Mouse (Mus musculus) kidney, embryonic 16.5 days (tissue): ENCODE data around the gene Zfp991. TPM values are rescaled to one million over a fixed set of nuclear protein-coding genes. Genes with fewer than 3 reads are reported as not detected.
"Not testable (repeated sequence)": the region's sequence is repeated elsewhere in the genome, so short reads cannot be mapped to it uniquely, and the experiment has no call there.

Source experiments
- ATAC-seq: fragments of 200-750 bp; cut with Nextera tagmentation; 2 replicates; pipeline ENCODE4 v1.8.0; 2017; ENCODE audit warnings: moderate TSS enrichment; ENCODE audit not compliant: low FRiP score, low TSS enrichment
- H3K27ac ChIP-seq: fragments of 300-500 bp; sonication (generic); 2 replicates; pipeline ENCODE4 v1.5.1; 2014; ENCODE audit warnings: low read length
- H3K27me3 ChIP-seq: fragments of 300-500 bp; sonication (generic); 2 replicates; pipeline ENCODE4 v1.6.1; 2014; ENCODE audit warnings: low read length, control low read depth, mixed read lengths; ENCODE audit not compliant: insufficient read depth
- H3K36me3 ChIP-seq: fragments of 300-500 bp; sonication (generic); 2 replicates; pipeline ENCODE4 v1.6.1; 2014; ENCODE audit warnings: low read length, control low read depth, mixed read lengths; ENCODE audit not compliant: insufficient read depth
- H3K4me1 ChIP-seq: fragments of 300-500 bp; sonication (generic); 2 replicates; pipeline ENCODE4 v1.6.1; 2014; ENCODE audit warnings: low read length, control low read depth, mixed read lengths; ENCODE audit not compliant: insufficient read depth
- H3K4me2 ChIP-seq: fragments of 300-500 bp; sonication (generic); replicated peaks from 2 replicates; pipeline ENCODE4 v1.6.1; 2014; ENCODE audit warnings: low read depth, low read length
- H3K4me3 ChIP-seq: fragments of 300-500 bp; sonication (generic); 2 replicates; pipeline ENCODE4 v1.5.1; 2014; ENCODE audit warnings: mild to moderate bottlenecking, low read length
- H3K9ac ChIP-seq: fragments of 300-500 bp; sonication (generic); replicated peaks from 2 replicates; pipeline ENCODE4 v1.6.1; 2014; ENCODE audit warnings: low read length
- H3K9me3 ChIP-seq: fragments of 300-500 bp; sonication (generic); 2 replicates; pipeline ENCODE4 v1.6.1; 2016; ENCODE audit warnings: low read length, control low read depth
- WGBS: fragments of 180-500 bp; shearing (Covaris S2); extraction: QIAGEN DNeasy Blood & Tissue Kit; methylation state at CpG from one replicate; pipeline ENCODE4 v1.1.7; 2014; 5-methylcytosine and 5-hydroxymethylcytosine counted together
- polyA plus RNA-seq: library from polyadenylated mRNA; unstranded; fragments of >200 nt; fragmentation: Nextera tagmentation; extraction: Ambion mirVana; gene quantifications from 2 replicates; pipeline ENCODE4 v1.2.1, GENCODE M21; 2015

The Zfp991 gene
- polyA plus RNA-seq, 1 experiment from 2014 or later = 6.2 TPM

DNA sequence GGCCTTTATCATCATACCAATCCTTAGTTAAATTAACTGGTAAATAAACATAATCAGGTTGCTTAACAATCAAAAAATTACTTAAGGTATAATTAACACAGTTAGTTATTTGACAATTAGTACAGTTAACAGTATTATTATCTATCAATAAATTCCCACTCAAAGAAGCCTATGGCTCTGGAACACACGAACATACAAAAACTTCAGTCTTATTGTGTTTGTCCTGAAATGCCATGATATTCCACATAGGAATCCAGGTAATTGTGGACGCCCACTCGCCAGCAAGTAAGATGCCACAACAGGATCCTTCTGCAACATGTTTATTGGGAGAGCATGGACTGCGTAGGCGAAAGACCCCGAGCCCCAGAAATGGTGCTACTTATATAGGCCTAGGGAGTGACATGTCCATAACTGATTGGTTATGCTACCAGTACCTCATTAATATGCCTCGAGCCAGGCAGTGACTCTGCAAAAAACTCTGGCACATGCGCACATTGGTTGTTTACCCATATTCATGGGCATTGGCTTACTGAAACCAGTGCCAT, 49.4 kb downstream of the Zfp991 start:
- not testable (repeated sequence) for H3K4me1 ChIP-seq, H3K27ac ChIP-seq, H3K4me3 ChIP-seq, H3K36me3 ChIP-seq, H3K9ac ChIP-seq, H3K4me2 ChIP-seq, ATAC-seq, H3K9me3 ChIP-seq, H3K27me3 ChIP-seq
- WGBS = 95% methylated on average over 7 of the region's 8 CpGs

DNA sequence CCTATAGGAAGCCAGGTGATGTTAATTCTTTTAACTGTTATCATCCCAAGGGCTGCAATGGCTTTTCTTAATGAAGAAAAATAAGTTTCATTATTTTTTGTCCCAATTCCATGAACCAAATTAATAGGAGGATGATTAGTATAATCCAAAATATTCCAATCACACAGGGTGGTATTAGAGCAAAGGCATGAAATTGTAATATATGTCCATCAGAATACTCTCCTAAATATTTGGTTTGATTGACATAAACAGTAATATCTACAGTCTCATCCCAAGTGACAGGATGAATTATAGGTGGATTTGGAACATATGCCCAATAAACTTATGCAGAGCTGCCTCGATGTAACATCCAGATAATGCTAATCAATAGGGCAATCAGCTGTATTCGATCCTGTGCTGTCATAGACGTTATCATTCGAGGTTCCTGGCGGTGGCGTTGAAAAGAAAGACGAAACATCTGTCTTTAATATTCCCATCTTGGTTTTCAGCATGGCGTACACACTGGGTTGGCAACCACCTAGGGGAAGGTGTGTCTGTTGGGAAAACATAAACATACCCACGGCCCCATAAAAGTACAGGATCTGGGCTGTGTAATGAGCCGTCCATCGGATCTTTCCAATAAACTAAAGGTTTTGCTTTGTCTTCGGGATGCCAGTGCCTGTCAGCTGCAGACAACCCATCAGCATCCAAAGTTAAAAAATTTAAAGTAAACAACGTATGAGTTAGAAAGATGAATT, 50.3 kb downstream of the Zfp991 start:
- not testable (repeated sequence) for H3K9me3 ChIP-seq, H3K36me3 ChIP-seq, H3K4me3 ChIP-seq, H3K27me3 ChIP-seq, H3K4me2 ChIP-seq, H3K4me1 ChIP-seq, H3K27ac ChIP-seq, H3K9ac ChIP-seq
- no CpG with 5 or more reads among the region's 13 CpGs for WGBS
- peak; percentile 49; the same call in 1 of the 2 replicates for ATAC-seq

DNA sequence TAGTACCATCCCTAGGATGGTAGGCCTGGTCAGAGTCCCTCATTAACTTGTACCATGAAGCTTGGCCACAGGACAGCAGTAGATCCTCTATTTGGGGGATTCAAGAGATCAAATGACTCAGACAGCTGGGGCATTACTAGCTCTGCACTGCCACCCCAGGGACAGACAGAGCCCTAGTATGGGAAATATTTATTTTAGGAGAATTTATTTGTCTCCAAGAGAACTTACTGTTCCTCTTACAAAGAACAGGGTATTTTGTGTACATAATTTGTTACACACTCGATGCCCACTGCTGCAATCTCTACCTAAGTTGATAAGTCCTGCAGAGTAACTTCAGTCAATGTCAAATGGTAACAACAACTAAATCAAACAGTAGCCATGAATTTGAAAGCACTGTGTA, 55.0 kb downstream of the Zfp991 start:
- not testable (repeated sequence) for H3K4me3 ChIP-seq, H3K4me1 ChIP-seq

DNA sequence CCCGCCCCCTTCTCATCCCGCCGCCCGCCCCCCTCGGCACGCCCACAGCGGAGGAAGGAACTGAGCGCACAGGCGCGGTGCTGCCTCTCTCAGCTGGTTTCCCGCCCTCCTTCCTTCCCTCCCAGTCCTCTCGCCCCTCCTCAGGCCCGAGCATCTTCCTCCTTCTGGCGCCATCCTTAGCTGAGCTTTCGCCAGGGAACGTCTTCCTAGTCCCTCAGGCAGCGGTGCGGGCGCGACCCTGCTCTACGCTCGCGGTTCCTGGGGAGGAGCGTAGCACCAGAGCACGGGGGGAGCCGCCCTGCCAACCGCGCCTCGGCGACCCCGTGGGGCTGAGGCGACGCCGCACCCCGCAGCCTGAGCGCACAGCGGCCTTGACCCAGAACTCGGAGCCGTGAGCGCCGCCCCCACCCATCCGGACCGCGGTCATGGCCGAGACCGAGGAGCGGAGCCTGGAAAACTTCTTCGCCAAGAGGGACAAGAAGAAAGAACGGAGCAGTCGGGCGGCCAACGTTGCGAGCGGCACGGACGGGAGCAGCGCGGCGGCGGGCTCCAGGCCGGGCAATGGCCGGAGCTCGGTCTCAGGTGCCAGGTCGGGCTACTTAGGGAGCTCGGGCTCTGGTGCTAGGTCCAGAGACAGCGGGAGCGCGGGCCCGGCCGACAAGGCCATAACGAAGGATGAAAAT, 55.6 kb downstream of the Zfp991 start:
- H3K9ac ChIP-seq, H3K4me2 ChIP-seq, H3K27ac ChIP-seq, H3K4me3 ChIP-seq, H3K27me3 ChIP-seq, H3K4me1 ChIP-seq, H3K36me3 ChIP-seq: not testable (repeated sequence)
- H3K9me3 ChIP-seq = peaks cover 11% of the 10 kb centered on the region
- peak; percentile 84 for ATAC-seq
- 66% methylated on average over 62 of the region's 71 CpGs for WGBS

More for the DNA sequence above, 55.0 kb downstream of the Zfp991 start:
- H3K27me3 ChIP-seq, H3K4me2 ChIP-seq, H3K9ac ChIP-seq, H3K36me3 ChIP-seq, H3K27ac ChIP-seq: not testable (repeated sequence)
- peak; percentile 70 for ATAC-seq
- H3K9me3 ChIP-seq = peaks cover 11% of the 10 kb centered on the region
- whole genome bisulfite sequencing = 92% methylated on average over 1 of the region's 1 CpGs

DNA sequence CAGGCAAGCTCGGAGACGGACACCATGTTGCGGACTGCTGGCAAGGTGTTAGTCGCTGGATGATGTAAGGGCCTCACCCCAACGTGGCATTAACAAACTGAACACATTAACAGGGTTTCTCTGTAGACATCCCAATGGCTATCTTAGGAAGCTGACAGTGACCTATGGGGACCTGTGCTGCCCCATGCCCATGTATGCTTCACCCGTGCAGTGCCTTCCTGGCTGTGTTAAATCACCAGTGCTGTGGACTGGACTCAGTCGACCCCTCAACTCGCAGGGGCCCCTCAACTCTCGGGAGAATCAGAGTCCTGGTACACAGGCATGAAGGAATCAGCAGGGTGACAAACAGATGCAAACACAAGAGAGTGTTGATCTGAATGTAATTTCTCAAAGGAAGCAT, 63.3 kb downstream of the Zfp991 start:
- not testable (repeated sequence) for H3K36me3 ChIP-seq, H3K4me1 ChIP-seq, H3K9ac ChIP-seq, H3K27me3 ChIP-seq, H3K27ac ChIP-seq, H3K9me3 ChIP-seq, H3K4me3 ChIP-seq, H3K4me2 ChIP-seq, ATAC-seq
- 90% methylated on average over 3 of the region's 9 CpGs for WGBS

DNA sequence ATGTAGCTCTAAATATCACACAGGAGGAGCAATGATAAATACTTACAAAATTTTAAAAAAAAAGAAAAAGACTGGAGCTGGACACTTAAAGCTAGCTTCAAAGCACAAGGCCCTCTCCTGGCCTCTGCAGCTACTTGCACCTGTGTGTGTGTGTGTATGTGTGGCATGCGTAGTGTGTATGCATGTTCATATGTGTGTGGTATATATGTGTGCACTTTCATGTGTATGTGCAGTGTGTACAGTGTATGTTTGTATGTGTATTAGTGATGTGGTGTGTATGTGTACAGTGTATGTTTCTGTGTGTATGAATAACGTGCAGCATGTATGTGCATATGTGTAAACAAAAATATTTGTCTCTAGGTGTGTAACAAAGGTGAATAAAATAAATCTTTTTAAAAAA, 65.4 kb downstream of the Zfp991 start:
- H3K4me1 ChIP-seq, H3K4me2 ChIP-seq, H3K27ac ChIP-seq, H3K4me3 ChIP-seq, ATAC-seq, H3K9ac ChIP-seq, H3K36me3 ChIP-seq, H3K9me3 ChIP-seq, H3K27me3 ChIP-seq: not testable (repeated sequence)
- WGBS = 83% methylated on average over 2 of the region's 2 CpGs

DNA sequence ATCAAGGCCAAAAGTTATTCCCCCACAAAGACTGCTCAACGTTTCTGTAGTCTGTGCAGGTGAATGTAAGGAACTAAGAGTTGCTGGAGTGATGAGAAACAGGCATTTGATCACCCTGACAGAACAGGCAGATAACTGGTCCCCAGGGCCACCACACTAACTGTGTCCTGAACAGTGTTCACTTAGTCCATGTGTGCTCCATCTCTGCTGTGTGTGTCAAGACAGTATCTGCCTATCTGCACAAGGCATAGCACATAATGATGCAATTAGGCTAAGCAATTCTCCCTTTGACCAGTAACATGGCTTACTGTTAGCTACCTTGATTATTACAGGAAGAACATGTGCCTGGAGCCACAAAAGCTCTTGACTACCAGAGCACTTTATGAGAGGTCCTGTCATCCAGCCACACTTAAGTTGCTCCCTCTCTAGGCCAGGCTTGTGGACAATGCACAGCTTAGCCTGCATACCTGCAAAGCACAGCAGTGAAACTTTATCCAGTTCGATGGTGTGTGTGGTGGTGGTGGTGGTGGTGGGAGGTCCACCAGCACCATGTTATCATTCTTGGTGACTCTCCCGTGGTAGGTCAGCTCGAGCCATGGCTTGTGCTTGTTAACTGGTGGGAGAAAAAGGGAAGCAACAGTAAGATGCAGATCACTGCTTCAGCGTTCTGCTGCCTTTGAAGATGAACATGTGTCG, 67.4 kb downstream of the Zfp991 start:
- WGBS = 70% methylated on average over 6 of the region's 6 CpGs
- not testable (repeated sequence) for H3K4me3 ChIP-seq, H3K27ac ChIP-seq, H3K27me3 ChIP-seq, H3K4me1 ChIP-seq, H3K9ac ChIP-seq, H3K36me3 ChIP-seq, H3K9me3 ChIP-seq, H3K4me2 ChIP-seq
- peak; percentile 49 for ATAC-seq

DNA sequence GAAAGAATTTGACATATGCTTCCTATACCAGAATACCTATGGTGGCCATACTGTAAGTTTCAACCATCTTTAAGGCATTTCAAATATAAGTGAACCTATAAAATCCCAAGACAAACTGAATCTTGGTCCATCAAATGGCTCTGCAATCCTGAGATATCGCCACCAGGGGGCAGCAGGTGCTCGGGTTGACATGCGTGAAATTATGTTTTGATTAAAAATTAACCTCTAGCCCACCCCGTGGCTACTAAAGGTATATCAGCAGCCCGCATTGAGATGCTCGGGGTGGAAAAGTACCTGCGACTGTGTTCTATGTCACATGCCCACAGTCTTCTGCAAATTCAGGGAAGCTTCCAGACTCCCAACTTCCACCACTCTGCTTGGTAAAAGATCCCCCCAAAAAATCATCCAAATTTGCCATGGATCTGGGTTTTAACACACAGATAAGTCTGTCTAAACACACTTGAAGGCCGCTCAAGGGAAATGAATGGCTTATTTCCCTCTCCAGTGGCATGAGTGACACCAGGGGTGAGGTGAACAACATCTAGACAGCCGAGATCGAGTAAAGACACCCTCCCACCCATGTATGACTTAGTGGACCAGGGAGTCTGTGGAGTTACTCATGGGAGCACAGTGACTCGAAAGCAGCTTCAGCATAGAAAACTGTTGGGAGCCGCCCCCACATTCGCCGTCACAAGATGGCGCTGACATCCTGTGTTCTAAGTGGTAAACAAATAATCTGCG, 70.3 kb downstream of the Zfp991 start:
- not testable (repeated sequence) for H3K4me3 ChIP-seq

DNA sequence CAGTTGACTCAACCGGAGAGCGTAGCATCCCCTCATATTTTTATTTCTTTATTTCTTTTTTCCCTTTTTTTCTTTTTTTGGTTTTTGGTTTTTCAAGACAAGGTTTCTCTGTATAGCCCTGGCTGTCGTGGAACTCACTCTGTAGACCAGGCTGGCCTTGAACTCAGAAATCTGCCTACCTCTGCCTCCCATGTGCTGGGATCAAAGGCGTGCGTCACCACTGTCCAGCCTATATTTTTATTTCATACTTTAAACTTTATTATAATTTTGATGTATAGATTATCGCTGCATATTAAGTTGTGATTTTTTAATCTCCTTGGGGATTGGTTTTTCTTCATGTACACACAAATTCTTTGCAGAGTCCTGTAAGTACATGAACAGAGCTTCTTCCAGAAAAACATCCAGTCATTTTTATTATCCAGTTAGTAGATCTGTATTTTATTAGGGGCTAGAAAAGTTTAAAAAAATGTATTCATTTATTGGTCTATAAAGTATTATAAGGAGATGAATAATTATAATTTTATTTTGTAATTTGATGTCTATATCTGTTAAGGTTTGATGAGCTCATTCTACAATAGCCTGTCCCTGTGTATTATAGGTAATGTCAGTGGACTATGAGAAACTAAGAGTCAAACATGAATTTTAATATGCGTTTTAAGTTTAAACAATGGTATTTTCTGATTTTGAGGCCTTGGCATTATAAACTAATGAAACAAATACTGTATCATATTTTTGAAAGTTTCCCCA, 80.5 kb downstream of the Zfp991 start:
- ATAC-seq = 0 out of 2 replicates have a peak, but pooled peaks have one; percentile 31
- H3K4me1 ChIP-seq, H3K27me3 ChIP-seq, H3K9me3 ChIP-seq, H3K4me2 ChIP-seq, H3K9ac ChIP-seq, H3K36me3 ChIP-seq, H3K4me3 ChIP-seq, H3K27ac ChIP-seq: not testable (repeated sequence)
- WGBS = 94% methylated on average over 3 of the region's 7 CpGs

More for the DNA sequence above, 70.3 kb downstream of the Zfp991 start:
- not testable (repeated sequence) for H3K27ac ChIP-seq, ATAC-seq, H3K9me3 ChIP-seq, H3K9ac ChIP-seq, H3K4me1 ChIP-seq, H3K27me3 ChIP-seq, H3K4me2 ChIP-seq, H3K36me3 ChIP-seq
- WGBS = 79% methylated on average over 9 of the region's 16 CpGs
